Mouse (Mus musculus) thymus, postnatal 25 days (tissue): Measurements from ENCODE around the gene Foxs1.

Experiments used
- DNase-seq: peaks from one replicate; pipeline ENCODE4 v3.0.0; 2022

Foxs1 gene

DNA sequence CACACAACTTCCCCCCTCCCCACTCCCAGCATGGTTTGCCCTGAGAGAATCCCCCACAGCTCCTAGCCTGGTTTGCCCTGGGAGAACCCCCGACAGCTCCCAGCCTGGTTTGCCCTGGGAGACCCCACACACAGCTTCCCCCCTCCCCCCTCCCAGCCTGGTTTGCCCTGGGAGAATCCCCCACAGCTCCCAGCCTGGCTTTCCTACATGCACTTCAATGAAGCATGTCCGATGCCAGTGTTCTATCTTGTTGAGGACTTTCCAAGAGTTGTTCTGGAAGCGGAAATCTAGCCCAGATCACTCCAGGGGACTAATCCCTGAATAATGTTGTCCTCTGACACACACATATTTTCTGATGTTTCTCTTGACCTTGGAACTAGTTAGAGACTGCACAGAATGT is 30.4 kb downstream of the Foxs1 start:
- DNase-seq, result no peak

DNA sequence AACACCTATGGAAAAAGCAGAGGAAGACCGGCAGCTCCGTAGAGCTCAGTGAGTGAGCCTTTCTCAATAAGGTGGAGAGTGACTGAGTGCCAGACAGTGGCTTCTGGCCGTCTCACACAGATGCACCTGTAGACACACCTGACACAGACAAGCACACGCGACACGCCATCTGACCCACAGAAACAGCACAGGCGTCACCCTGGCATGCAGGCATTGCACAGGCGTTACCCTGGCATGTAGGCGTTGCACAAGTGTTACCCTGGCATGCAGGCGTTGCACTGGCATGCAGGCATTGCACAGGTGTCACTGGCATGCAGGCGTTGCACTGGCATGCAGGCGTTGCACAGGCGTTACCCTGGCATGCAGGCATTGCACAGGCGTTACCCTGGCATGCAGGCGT is 31.7 kb downstream of the Foxs1 start:
- no peak for DNase-seq

DNA sequence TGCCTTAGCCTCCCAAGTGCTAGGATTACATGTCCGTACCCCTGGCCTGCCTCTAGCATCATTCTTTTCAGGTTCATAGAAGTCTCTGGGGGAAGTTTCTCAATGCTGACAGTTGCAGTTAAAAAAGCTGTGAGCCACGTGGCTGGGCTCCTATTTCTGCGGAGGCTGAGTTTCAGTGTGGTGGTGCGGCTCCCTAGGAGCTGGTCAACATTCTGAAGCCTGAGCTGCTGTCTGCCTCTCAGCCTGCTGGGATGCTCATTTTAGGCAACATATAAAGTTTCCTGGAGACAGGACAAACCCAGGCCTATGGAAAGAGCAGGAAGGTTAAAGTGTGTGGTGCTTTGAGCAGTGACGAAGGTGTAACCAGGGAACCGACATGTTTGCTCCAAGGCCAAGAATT is 34.0 kb downstream of the Foxs1 start:
- no peak for DNase-seq

DNA sequence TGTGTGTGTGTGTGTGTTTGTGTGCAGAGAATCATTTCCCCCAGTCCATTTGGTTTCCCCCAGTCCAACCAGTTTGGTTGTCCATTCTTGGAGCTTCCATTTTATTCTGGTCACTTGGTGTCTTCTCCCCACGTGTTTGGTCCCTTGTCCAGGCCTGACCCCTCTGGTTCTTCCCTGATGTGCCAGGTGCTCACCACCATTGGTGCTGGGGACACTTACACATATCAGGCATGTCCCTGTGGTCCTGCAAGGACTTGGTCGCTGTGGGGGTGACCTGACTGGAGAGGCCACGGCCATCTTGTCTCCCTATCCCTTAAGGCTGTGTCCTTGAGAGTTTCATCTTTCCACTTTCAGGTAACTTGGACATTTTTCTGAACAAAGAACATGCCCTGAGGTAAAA is 36.1 kb downstream of the Foxs1 start:
- DNase-seq, result no peak

DNA sequence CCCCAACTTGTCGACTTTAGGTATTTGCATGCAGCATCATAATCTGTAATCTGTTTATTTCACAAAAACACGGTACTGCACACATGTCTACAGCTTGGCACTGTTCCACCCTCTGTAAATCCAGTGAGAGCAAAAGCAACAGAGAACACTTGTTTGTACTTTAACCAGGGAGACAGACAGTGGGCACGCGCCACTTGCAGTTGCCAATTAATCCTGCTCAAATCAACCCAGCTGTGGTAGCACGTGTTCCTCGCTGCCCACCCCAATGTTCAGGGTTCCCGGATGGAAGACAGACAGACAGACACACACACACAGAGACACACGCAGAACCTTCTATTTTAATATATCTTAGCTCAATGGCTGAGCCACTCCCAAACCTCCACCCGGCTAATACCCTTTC is 37.2 kb downstream of the Foxs1 start:
- no peak for DNase-seq

DNA sequence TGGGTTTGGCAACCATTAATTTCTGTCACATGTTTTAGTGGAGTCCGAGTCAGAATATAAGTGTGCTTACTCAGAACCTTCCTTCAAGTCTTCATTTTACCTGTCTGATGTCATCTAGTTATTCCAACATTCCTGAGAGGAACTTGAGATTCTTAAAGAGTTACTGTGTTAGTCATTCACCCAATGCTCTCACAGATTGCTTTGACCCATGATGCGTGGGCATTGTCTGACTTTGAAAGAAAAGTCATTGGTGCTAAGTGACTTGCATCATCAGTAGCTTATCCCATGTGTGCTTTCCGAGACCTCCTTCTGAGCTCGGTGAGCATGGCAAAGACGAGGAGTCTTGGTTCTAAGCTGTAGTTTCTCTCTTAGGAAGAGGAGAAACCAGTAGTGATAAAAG is 44.2 kb downstream of the Foxs1 start:
- no peak for DNase-seq

DNA sequence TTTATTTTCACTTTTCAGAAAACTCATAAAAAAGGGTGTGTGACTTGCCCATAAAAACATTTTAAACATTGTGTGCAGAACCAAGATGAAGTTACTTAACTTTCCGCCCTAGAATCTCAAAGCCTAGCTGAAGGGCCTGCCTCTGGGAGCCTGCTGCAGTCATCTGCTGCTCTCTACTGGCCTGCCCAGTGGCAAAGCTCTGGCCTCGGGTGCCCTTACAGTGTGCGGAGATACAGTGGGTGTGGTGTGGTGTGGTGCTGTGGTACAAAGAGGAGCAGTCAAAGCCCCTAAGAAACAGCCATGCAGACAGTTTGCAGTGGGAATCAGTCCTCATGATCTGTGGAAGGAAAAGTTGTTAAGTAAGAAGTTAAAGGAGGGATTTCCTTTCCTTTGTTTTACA is 45.8 kb downstream of the Foxs1 start:
- DNase-seq, result no peak

DNA sequence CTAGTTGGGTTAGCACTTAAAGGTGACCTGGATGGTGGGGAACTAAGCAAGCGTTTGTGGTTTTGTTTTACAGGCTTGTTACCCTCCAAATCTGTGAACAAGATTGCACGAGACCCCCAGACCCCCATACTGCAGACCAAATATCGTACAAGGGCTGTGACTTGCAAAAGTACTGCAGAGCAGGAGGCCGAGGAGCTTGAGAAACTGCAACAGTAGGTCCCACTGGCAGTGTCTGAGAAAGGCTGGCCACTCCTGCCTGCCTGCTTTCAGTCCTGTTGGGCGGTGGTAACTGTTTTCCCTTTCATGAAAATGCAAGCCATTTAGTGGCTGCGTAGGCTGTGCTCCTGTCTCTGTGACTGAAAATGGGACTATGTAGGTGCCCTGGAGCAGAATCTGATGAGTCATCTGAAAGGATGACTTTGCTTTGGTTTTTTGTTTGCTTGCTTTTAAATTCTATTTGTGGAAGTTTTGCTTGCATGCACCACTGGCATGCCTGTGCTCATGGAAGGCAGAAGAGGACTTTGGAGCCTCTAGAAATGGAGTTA is 48.8 kb downstream of the Foxs1 start:
- no peak for DNase-seq
